Mouse (Mus musculus) naive thymus-derived CD4-positive, alpha-beta T cell, adult 2 months (primary cell): Measurements from ENCODE around the gene Ppp1r18.
A peak's percentile ranks its signal among the peaks of the same experiment; 100 is the strongest.
"Not testable (repeated sequence)": the region's sequence is repeated elsewhere in the genome, so short reads cannot be mapped to it uniquely, and the experiment has no call there.

ENCODE experiments used
- DNase-seq: peaks from one replicate; pipeline ENCODE4 v3.0.0-alpha.2; 2011; ENCODE audit warnings: low read depth

Gene Ppp1r18

DNA sequence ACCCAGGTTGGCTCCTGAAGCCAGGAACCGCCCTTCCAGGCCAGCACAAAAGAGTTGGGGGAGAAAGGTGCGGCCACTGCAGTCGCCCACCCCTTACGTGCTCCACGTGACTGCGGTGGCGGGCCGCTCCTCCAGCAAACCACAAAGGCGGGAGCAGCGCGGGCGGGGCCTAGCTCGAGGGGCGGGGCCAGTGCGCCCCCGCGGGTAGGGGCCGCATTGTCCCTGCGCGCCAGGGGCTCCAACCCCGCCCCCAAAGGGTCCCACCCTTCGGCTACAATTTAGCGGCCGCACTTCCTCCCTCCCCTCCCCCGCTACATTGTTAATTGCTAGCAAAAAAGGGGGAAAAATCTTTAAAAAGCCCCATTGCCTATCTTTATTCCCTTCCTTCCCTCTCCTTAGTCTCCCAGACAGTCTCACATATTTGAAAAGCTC lies 28.4 kb upstream of the Ppp1r18 start:
- peak; percentile 74 for DNase-seq

GRCm38 (mm10) chr17:35837487-35837886 lies 27.9 kb upstream of the Ppp1r18 start:
- peak; percentile 50 for DNase-seq

GRCm38 (mm10) chr17:35838122-35838544 lies 27.3 kb upstream of the Ppp1r18 start, which contains the start of gene Tubb5:
Gene Tubb5, minus strand, starts transcription at chr17:35838306.
- peak; percentile 90 for DNase-seq

GRCm38 (mm10) chr17:35838570-35838969 lies 26.8 kb upstream of the Ppp1r18 start:
- no peak for DNase-seq

DNA sequence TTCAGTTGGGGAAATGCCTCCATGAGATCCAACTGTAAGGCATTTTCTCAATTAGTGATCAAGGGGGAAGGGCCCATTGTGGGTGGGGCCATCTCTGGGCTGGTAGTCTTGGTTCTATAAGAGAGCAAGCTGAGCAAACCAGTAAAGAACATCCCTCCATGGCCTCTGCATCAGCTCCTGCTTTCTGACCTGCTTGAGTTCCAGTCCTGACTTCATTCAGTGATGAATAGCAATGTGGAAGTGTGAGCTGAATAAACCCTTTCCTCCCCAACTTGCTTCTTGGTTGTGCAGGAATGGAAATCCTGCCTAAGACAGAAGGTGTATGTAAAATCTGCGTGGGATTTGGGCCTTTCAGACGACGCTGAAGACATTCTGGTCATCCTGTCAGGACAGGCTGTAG lies 26.4 kb upstream of the Ppp1r18 start:
- DNase-seq: not testable (repeated sequence)

DNA sequence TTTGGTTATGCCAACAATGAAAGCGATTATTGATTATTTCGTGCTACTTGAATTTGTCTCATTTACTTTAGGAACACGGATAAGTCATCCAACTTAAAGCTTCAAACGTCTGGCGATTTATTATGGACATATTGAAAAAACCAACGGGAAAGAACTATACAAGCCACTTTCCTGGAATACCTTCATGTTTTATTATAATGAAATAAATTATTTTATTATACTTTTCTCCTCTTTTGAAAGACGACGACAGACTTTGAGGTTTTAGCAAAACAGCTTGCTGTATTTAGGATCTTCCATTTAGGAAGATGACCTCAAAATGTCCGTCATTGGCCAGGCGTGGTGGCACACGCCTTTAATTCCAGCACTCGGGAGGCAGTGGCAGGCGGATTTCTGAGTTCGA lies 24.8 kb upstream of the Ppp1r18 start:
- peak; percentile 41 for DNase-seq

- peak; percentile 99 for DNase-seq
Observed at GRCm38 (mm10) chr17:35841076-35841950, 24.1 kb upstream of the Ppp1r18 start, which contains the start of gene Mdc1. Gene Mdc1, plus strand, starts transcription at chr17:35841515.

GRCm38 (mm10) chr17:35842006-35842405 lies 23.4 kb upstream of the Ppp1r18 start:
- DNase-seq: no peak

- DNase-seq: no peak
Observed at GRCm38 (mm10) chr17:35843514-35843913, 21.9 kb upstream of the Ppp1r18 start.

GRCm38 (mm10) chr17:35848112-35848511 lies 17.3 kb upstream of the Ppp1r18 start:
- DNase-seq: no peak

DNA sequence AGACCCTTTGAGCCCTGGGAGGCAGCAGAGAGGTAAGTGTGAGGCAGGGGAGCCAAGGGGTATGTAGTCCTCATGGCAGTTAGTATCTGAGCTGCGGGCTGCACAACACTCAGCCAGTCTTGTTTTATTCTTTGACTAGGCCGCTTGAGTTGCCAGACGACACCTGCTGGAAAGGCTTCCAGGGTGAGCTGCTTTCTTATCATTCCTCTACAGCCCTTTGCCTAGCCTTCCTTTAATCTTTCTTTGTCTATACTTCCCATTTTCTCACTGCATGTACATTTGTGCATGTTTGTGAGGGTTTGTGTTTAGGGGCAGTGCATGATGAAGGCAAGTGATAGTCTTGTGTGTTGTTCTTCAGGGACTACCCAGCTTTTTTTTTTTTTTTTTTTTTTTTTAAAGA lies 14.4 kb upstream of the Ppp1r18 start:
- no peak for DNase-seq

DNA sequence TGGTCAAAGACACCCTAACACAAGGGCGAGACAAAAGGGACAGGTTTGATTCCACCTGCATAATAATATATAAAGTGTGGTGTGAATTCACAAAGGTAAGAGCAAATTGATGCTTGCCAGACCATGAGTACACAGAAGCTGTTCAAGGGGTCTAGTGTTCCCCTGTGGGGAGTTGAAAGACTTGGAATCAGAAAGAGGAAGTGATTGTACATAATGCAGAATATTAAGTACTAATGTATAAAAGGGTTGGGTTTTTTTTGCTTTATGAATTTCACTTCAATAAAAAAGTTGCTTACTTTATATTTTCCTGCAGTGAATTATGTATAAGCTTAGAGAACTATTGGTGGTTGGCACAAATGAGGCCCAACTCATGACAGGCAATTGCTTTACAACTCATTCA lies 6.0 kb upstream of the Ppp1r18 start:
- DNase-seq: no peak

DNA sequence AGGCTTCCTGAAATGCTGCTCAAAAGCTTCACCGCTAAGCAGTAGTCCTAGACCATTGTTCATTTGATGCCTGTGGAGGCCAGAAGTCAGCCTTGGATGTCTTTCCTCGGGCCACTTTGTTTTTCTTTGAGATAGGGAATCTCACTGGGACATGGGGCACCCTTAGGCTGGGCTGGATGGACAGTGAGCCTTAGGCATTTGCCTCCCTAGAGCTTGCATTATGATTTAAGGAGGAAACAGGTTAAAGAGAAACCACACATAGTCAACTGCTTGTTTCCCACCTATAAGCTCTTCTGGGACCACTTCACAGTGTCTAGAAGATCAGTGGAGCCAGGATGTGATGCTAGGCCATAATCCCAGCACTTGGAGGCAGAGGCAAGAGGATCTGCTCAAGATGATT lies 5.6 kb upstream of the Ppp1r18 start:
- DNase-seq: no peak

- DNase-seq: no peak
Observed at GRCm38 (mm10) chr17:35860831-35861197, 4.6 kb upstream of the Ppp1r18 start.

DNA sequence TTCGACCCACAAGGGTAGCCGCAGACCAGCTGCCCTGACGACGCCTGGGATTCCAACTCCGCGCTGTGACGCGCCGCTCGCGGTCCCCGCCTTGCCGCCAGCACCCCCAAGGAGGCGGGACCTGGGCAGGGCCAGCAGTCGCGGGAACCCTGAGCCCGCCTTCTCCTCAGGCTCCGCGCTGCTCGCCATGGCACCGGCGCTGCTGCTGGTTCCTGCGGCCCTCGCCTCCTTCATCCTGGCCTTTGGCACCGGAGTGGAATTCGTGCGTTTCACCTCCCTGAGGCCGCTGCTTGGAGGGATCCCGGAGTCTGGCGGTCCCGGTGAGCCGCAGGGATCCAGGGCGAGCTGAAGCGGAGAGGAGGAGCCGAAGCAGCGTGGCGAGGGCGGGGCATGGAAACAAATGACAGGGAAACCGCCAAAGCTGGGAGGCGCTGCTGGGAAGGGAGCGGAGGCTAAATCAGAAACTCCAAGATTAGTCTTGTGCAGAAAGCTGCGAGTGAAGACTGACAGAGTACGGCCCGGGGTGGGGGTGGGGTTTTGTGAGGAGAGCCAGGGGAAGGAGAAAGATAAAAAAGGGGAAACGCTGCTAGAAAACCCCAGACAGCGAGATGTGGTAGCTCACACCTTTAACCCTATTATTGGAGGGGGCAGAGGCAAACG lies 4.1 kb upstream of the Ppp1r18 start, which contains the start of gene Nrm:
Gene Nrm, plus strand, starts transcription at position 121 of the 660 bp plus-strand sequence.
- peak; percentile 88 for DNase-seq

- no peak for DNase-seq
Observed at GRCm38 (mm10) chr17:35864832-35865353, 500 bp upstream of the Ppp1r18 start.

GRCm38 (mm10) chr17:35866281-35866831 lies 963 bp downstream of the Ppp1r18 start:
- peak; percentile 51 for DNase-seq

DNA sequence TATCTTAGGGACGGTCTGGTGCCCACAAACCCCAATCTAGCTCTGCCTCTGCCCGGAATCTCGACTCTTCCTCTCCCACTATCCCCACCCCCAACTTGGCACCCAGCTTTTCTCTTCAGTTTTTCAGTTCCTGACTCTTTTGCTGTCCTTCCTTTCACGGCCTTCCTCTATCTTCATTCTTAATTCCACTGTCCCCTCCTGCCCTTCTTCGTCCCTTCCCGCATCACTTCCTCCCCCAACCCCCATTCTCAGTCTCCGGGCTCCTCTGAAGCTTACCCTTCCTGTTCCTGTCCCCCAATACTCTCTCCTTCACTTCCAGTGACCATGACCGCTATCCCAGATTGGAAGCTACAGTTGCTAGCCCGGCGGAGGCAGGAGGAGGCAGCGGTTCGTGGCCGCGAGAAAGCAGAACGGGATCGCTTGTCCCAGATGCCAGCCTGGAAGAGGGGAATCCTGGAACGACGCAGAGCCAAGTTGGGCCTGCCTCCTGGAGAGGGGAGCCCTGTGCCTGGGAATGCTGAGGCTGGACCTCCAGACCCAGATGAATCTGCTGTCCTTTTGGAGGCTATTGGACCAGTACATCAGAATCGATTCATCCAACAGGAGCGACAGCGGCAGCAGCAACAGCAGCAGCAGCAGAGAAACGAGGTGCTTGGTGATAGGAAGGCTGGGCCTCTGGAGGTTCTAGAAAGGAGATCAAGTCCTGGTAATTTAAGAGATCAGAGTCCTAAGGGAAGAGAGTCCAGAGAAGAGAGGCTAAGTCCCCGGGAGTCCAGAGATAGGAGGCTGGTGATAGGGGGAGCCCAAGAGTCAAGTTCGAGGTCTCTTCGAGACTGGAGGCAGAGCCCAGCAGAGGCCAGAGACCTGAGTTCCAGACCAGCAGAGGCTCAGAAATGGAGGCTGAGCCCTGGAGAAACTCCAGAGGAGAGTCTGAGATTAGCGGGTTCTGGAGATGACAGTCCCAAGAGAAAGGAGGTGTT lies 1.8 kb downstream of the Ppp1r18 start:
- DNase-seq: peak; percentile 60

DNA sequence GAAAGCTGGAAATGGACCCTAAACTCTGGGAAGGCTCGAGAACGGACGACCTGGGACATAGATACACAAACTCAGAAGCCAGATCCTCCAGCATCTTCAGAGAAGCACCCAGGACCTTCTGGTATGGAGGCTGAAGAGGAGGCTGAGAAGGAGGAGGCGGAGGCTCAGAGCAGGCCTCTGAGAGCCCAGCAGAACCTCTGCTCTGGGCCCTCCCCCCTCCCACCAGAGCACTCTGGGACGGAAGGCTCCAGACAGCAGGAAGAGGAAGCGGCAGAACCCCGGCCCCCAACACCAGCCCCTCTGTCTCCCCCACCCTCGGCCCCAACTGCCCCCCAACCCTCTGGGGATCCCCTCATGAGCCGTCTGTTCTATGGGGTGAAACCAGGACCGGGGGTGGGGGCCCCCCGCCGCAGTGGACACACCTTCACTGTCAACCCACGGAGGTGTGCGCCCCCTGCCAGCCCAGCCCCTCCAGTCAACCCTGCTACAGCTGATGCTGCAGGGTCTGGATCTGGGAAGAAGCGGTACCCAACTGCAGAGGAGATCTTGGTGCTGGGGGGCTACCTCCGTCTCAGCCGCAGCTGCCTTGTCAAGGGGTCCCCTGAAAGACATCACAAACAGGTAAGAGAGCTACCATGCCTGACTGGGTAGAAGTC lies 2.9 kb downstream of the Ppp1r18 start:
- peak; percentile 70 for DNase-seq

GRCm38 (mm10) chr17:35868961-35869345 lies 3.6 kb downstream of the Ppp1r18 start:
- DNase-seq: no peak
